Mouse (Mus musculus): Measurements from ENCODE around the gene Vmn2r105.

Gene Vmn2r105

DNA sequence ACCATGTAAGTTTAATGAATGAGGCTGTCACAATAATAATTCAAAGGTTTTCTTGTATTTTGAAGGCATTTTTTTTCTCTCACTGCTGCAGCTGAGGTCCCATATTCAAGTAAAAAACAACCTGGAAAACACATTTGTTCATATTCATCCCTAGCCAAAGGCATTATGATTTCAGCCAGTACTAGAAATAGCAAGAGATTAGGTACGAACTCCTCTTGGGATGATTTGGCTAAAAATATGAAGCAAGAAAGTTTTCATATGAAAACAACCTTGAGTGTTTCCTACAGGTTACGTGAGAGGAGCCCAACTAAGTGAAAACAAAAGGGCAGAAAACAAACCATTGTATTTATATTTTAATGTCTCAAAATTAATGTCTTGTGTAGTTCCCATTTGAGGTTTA, at the start of gene Vmn2r105:
Gene Vmn2r105 (minus strand): TSS at position 101 of the 400 bp plus-strand sequence.
- DNase-seq (ENCODE audit: low spot score): no peak

DNA sequence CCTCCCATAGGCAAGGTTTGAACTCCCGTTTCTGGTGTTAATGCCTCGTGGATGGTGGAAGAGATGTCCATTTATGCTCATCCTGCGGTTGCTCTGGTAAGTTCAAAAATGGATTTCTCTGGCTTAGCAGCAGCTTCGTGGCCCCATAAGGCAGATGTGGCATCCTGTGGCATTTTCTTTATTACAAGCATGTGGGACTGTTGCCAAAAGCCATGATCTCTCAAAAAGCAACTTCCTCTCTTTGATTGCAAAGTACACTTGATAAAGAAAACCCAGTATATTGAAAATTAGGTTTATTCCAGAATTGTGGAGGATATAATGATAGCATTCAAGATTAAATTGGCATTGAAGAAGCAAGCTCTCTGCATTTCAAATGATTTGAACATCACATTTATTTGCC, 20.7 kb upstream of the Vmn2r105 start:
- DNase-seq (ENCODE audit: low spot score): no peak

DNA sequence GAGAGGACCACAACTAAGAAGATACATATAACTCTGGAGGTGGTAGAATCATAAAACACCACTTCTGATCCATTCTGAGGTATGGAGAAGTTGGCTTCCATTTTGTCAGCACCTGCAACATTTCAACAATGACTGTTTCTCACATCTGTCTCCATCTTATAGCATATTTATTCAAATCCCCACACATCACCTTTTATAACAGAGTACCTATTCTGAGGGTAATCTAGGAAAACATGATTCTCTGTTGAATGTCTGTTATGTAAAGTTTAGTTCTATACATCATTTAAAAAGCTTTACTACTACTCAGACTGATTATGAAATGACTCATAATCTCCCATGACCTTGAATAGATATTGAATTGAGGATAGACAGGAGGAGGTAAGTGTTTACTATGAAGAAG, 51.9 kb downstream of the Vmn2r105 start, which contains the start of gene Fpr-rs6:
Gene Fpr-rs6 (minus strand): TSS at position 101 of the 400 bp plus-strand sequence.
- DNase-seq (ENCODE audit: low spot score): no peak
